Mouse (Mus musculus) midbrain, embryonic 11.5 days (tissue): ENCODE results near the gene Cebpz. TPM values are rescaled to one million over a fixed set of nuclear protein-coding genes. Genes with fewer than 3 reads are reported as not detected.
A peak's percentile ranks its signal among the peaks of the same experiment; 100 is the strongest.

ENCODE experiments used
- ATAC-seq: fragments of 200-750 bp; cut with Nextera tagmentation; 2 replicates; pipeline ENCODE4 v1.8.0; 2017; ENCODE audit warnings: moderate TSS enrichment, moderate library complexity; ENCODE audit not compliant: low FRiP score
- DNase-seq: peaks from one replicate; pipeline ENCODE4 v3.0.0; 2015; ENCODE audit warnings: low spot score; ENCODE audit errors: missing footprints
- H3K27ac ChIP-seq: fragments of 300-500 bp; sonication (generic); 2 replicates; pipeline ENCODE4 v1.5.1; 2014; ENCODE audit warnings: low read depth, low read length
- H3K27me3 ChIP-seq: fragments of 300-500 bp; sonication (generic); 2 replicates; pipeline ENCODE4 v1.6.1; 2014; ENCODE audit warnings: mild to moderate bottlenecking, low read length, moderate library complexity, mixed read lengths; ENCODE audit not compliant: control insufficient read depth, insufficient read depth
- H3K36me3 ChIP-seq: fragments of 300-500 bp; sonication (generic); 2 replicates; pipeline ENCODE4 v1.6.1; 2014; ENCODE audit warnings: mild to moderate bottlenecking, low read length, moderate library complexity, mixed read lengths; ENCODE audit not compliant: control insufficient read depth, insufficient read depth
- H3K4me1 ChIP-seq: fragments of 300-500 bp; sonication (generic); 2 replicates; pipeline ENCODE4 v1.6.1; 2014; ENCODE audit warnings: low read length; ENCODE audit not compliant: control insufficient read depth, insufficient read depth
- H3K4me2 ChIP-seq: fragments of 300-500 bp; sonication (generic); 2 replicates; pipeline ENCODE4 v1.6.1; 2014; ENCODE audit warnings: mild to moderate bottlenecking, moderate library complexity
- H3K4me3 ChIP-seq: fragments of 300-500 bp; sonication (generic); 2 replicates; pipeline ENCODE4 v1.5.1; 2014; ENCODE audit warnings: low read depth, low read length
- H3K9ac ChIP-seq: fragments of 300-500 bp; sonication (generic); 2 replicates; pipeline ENCODE4 v1.6.1; 2014; ENCODE audit warnings: low read length
- H3K9me3 ChIP-seq: fragments of 300-500 bp; sonication (generic); 2 replicates; pipeline ENCODE4 v1.6.1; 2016; ENCODE audit warnings: low read length; ENCODE audit not compliant: control insufficient read depth
- WGBS: fragments of 180-500 bp; shearing (Covaris S2); extraction: QIAGEN DNeasy Blood & Tissue Kit; methylation state at CpG from one replicate; pipeline ENCODE4 v1.1.7; 2014; 5-methylcytosine and 5-hydroxymethylcytosine counted together
- polyA plus RNA-seq: library from polyadenylated mRNA; unstranded; fragments of >200 nt; fragmentation: Nextera tagmentation; extraction: Ambion mirVana; gene quantifications from 2 replicates; pipeline ENCODE4 v1.2.1, GENCODE M21; 2014

The Cebpz gene
- polyA plus RNA-seq, 1 experiment from 2014 or later = 64.8 TPM

DNA sequence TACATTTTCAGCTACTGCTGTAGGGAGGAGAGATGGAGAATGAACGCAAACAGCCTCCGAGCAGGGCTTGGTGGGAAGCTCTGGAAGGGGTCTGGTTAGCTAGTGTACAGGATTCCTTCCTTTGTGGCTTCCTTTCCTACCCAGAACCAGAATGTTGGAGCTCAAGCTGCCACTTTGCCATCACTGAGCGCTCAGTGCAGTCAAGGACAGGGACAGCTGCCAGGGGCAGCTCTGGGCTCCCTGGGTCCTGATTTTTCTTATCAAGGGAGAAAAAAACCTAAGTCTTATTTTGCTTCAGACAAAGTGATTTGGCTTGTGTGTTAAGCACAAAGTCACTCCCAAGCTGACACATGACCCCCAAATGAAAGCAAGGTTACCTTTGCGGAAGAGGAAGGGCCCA is 48.3 kb downstream of the Cebpz start:
- 92% methylated on average over 4 of the region's 4 CpGs for WGBS
- ATAC-seq = no peak
- no peak overlapping the region for H3K27ac ChIP-seq
- no peaks in the 10 kb centered on the region for H3K36me3 ChIP-seq
- H3K9me3 ChIP-seq = no peaks in the 10 kb centered on the region; the same call in 1 of the 2 replicates
- H3K4me2 ChIP-seq = no peak overlapping the region
- H3K4me1 ChIP-seq = no peaks in the 10 kb centered on the region
- H3K27me3 ChIP-seq = no peaks in the 10 kb centered on the region
- DNase-seq = no peak
- no peak overlapping the region for H3K4me3 ChIP-seq
- H3K9ac ChIP-seq = no peak overlapping the region

DNA sequence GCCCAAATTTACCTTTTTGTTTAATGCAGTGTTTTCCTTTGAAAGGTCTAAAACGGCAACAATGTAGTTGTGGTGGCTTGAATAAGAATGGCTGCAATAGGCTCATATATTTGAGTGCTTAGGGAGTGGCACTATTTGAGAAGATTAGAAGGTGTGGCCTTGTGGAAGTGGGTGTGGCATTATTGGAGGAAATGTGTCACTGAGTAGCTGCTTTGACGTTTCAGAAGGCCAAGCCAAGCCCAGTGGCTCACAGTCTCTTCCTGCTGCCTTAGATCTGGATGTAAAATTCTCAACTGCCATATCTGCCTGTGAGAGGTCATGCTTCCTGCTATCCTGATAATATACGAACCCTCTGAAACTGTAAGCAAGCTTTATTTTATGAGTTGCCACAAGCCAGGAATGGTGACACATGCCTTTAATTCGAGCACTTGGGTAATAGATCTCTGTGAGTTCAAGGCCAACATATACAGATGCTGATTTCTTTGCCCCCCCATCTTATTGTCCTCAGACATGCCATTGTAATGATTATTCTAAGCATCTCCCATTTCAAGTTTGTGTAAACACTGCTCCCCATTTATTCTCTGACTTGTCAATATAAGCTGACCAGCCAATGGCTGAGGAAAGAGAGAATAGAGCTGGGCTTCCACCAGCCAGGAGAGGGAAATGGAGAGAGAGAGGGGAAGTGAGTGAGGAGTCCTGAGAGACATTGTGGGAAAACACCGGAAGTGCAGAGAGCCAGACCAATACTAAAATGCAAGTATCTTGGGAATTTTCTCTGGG is 51.4 kb downstream of the Cebpz start:
- no peak for ATAC-seq
- Histone ChIP-seq H3K27ac (no peak overlapping the region), H3K27me3 (no peaks in the 10 kb centered on the region), H3K36me3 (no peaks in the 10 kb centered on the region), H3K9ac (no peak overlapping the region), H3K4me1 (no peaks in the 10 kb centered on the region), H3K4me3 (no peak overlapping the region), H3K4me2 (no peak overlapping the region), H3K9me3 (no peaks in the 10 kb centered on the region; the same call in 1 of the 2 replicates)
- WGBS = 86% methylated on average over 5 of the region's 5 CpGs
- no peak for DNase-seq

DNA sequence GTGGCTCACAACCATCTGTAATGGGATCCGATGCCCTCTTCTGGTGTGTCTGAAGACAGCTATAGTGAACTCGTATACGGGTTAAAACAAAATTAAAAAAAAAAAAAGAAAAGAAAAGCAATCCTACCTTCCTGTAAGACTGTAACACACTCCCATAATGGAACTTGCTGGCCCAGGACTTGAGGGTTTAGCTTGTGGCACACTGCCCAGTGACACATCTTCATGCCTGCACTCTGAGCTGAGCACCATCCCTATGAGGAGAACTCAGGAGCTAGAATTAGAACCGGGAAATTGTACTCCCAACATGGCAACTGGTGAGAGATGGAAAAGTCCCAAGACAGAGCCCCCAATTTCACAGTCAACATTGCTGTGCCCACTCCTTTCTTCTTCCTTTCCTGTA is 53.6 kb downstream of the Cebpz start:
- Histone ChIP-seq H3K27ac (no peak overlapping the region), H3K9ac (no peak overlapping the region), H3K9me3 (no peaks in the 10 kb centered on the region; the same call in 1 of the 2 replicates), H3K36me3 (no peaks in the 10 kb centered on the region), H3K4me1 (no peaks in the 10 kb centered on the region), H3K27me3 (no peaks in the 10 kb centered on the region), H3K4me2 (no peak overlapping the region), H3K4me3 (no peak overlapping the region)
- WGBS = 82% methylated on average over 4 of the region's 4 CpGs
- ATAC-seq (no peak), DNase-seq (no peak)

DNA sequence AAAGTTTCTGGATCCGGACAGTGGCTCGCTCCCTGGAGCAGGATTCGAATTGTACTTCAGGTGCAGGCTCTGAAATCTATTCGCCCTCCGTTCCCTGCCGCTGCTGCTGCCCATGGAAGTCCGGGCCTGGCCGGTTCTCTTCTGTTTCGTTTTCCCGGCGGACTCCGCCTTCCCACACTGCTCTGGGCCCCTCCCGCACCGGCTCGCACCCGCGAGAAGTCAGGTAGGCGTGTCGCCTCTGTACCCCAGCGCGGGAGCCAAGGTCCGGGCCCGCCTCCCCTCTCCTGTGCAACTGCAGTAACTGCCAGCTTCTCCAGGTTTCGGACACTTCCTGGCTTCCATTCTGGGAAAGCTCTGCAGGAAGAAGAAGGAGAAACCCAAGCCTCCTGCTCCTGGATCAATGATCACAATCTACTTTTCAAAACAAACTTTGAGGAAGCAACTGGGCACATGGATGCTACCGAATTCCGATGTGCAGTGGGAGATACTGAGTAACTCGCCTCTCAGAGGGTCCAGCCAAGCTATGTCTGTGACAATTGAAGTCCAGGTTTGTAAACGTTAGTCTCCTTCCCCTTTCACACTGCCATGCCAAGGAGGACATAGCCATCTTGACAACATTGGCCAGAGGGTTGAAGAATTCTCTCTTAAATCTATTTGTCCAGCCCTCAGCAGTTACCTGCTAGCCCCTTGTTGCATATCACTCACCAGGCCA is 54.3 kb downstream of the Cebpz start, which contains the start of gene Eif2ak2:
Eif2ak2 (minus strand) TSS at position 173 of the 712 bp plus-strand sequence.
- Histone ChIP-seq H3K4me3 (peak within 1 kb of the TSS; percentile 43), H3K36me3 (no peaks in the 10 kb centered on the region), H3K27me3 (no peaks in the 10 kb centered on the region), H3K27ac (no peak within 1 kb of the TSS), H3K4me1 (no peaks in the 10 kb centered on the region), H3K4me2 (peak within 1 kb of the TSS; percentile 71), H3K9ac (peak within 1 kb of the TSS; percentile 68), H3K9me3 (no peaks in the 10 kb centered on the region; the same call in 1 of the 2 replicates)
- 3% methylated on average over 28 of the region's 28 CpGs for WGBS
- ATAC-seq (peak; percentile 94), DNase-seq (peak; percentile 95)

DNA sequence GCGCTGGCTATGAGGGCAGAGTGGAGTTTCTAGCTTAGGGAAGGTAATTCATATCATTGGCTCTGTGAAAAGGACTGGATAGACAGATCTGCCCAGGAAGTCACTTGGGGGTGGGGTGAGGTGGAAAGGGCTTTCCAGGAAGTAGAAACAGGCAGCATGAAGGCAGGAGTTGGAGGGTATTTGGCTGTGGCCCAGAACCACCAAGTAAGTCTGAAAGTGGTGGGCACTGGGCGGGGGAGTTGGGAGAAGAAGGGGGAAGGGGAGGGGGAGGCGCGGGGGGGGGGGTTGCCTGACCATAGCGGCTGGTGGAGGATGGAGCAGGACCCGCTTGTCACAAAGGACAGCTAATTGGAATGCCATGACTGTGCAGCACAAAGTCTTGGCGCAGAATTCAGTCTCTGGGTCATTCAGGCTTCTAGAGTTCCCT is 55.0 kb downstream of the Cebpz start:
- Histone ChIP-seq H3K4me1 (no peaks in the 10 kb centered on the region), H3K36me3 (no peaks in the 10 kb centered on the region), H3K9ac (peak overlapping the region; percentile 68), H3K9me3 (no peaks in the 10 kb centered on the region; the same call in 1 of the 2 replicates), H3K27me3 (no peaks in the 10 kb centered on the region), H3K27ac (no peak overlapping the region), H3K4me2 (peak overlapping the region; percentile 71), H3K4me3 (peak overlapping the region; percentile 43)
- ATAC-seq (peak; percentile 75), DNase-seq (peak; percentile 89)
- WGBS = 11% methylated on average over 7 of the region's 7 CpGs

DNA sequence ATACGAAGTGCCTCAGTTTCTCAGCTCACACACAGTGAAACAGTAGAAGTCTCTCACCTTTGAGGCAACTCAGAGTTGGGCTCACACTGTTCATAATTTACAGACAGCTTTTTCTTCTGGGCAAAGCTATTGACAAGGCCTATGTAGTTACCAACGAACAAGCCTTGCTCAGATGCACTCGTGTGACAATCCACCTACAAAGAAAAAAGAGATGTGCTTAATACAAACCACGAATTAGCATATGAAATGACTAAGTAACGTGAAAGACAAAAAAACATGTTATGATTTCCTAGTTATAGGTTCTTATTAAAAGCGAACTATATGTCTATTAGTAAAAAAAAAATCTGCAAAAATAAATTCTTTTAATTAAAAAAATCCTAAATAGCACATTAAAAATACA is 63.0 kb downstream of the Cebpz start:
- Histone ChIP-seq H3K27ac (no peak overlapping the region), H3K27me3 (no peaks in the 10 kb centered on the region), H3K4me2 (no peak overlapping the region), H3K4me1 (no peaks in the 10 kb centered on the region), H3K9me3 (no peaks in the 10 kb centered on the region), H3K36me3 (no peaks in the 10 kb centered on the region), H3K4me3 (no peak overlapping the region), H3K9ac (no peak overlapping the region)
- no peak for DNase-seq
- WGBS = 88% methylated on average over 6 of the region's 6 CpGs
- ATAC-seq = no peak

Other genes with a start within 250 kb of the Cebpz start
- 6.7 and 7.9 TPM in 2 replicates for gene Strn, start 199.9 kb downstream of the Cebpz start, polyA plus RNA-seq
- 15.5 and 17.9 TPM in 2 replicates for gene Heatr5b, start 101.7 kb downstream of the Cebpz start, polyA plus RNA-seq
- 40.8 and 45.4 TPM in 2 replicates for gene Gpatch11, start 101.5 kb downstream of the Cebpz start, polyA plus RNA-seq
- gene Eif2ak2, start 54.5 kb downstream of the Cebpz start, polyA plus RNA-seq = 4.0 and 4.4 TPM in 2 replicates
- gene Sult6b1, start 30.1 kb downstream of the Cebpz start, polyA plus RNA-seq = not detected in 2 replicates
- 121 and 126 TPM in 2 replicates for gene Cebpzos, start 20.6 kb downstream of the Cebpz start, polyA plus RNA-seq
- 53.9 and 54.2 TPM in 2 replicates for gene Ndufaf7, start 70 bp upstream of the Cebpz start, polyA plus RNA-seq
- gene Prkd3, start 83.8 kb upstream of the Cebpz start, polyA plus RNA-seq = 48.0 and 48.5 TPM in 2 replicates
- gene Qpct, start 114.8 kb upstream of the Cebpz start, polyA plus RNA-seq = 8.5 and 10.5 TPM in 2 replicates